Mouse (Mus musculus) heart, embryonic 11.5 days (tissue): ENCODE measurements around the gene Otulin. TPM values are rescaled to one million over a fixed set of nuclear protein-coding genes. Genes with fewer than 3 reads are reported as not detected.

ENCODE experiments used
- ATAC-seq: fragments of 200-750 bp; cut with Nextera tagmentation; replicated peaks from 2 replicates; pipeline ENCODE4 v1.8.0; 2017; ENCODE audit warnings: moderate library complexity; ENCODE audit not compliant: insufficient number of reproducible peaks, low FRiP score, low TSS enrichment
- H3K27ac ChIP-seq: fragments of 300-500 bp; sonication (generic); 2 replicates; pipeline ENCODE4 v1.5.1; 2014; ENCODE audit warnings: mild to moderate bottlenecking, low read depth, low read length
- H3K27me3 ChIP-seq: fragments of 300-500 bp; sonication (generic); 2 replicates; pipeline ENCODE4 v1.6.1; 2014; ENCODE audit warnings: mild to moderate bottlenecking, low read length, mixed read lengths; ENCODE audit not compliant: control insufficient read depth, insufficient read depth
- H3K36me3 ChIP-seq: fragments of 300-500 bp; sonication (generic); 2 replicates; pipeline ENCODE4 v1.6.1; 2014; ENCODE audit warnings: mild to moderate bottlenecking, low read length, moderate library complexity, mixed read lengths; ENCODE audit not compliant: control insufficient read depth, insufficient read depth
- H3K4me1 ChIP-seq: fragments of 300-500 bp; sonication (generic); 2 replicates; pipeline ENCODE4 v1.6.1; 2014; ENCODE audit warnings: low read length; ENCODE audit not compliant: control insufficient read depth, insufficient read depth
- H3K4me2 ChIP-seq: fragments of 300-500 bp; sonication (generic); 2 replicates; pipeline ENCODE4 v1.6.1; 2014; ENCODE audit warnings: mild to moderate bottlenecking, moderate library complexity
- H3K4me3 ChIP-seq: fragments of 300-500 bp; sonication (generic); 2 replicates; pipeline ENCODE4 v1.5.1; 2014; ENCODE audit warnings: low read depth, low read length
- H3K9ac ChIP-seq: fragments of 300-500 bp; sonication (generic); 2 replicates; pipeline ENCODE4 v1.6.1; 2014; ENCODE audit warnings: mild to moderate bottlenecking, low read depth, low read length, moderate library complexity
- H3K9me3 ChIP-seq: fragments of 300-500 bp; sonication (generic); replicated peaks from 2 replicates; pipeline ENCODE4 v1.6.1; 2016; ENCODE audit warnings: low read length; ENCODE audit not compliant: control insufficient read depth
- WGBS: fragments of 180-500 bp; shearing (Covaris S2); extraction: QIAGEN DNeasy Blood & Tissue Kit; methylation state at CpG from one replicate; pipeline ENCODE4 v1.1.7; 2014; ENCODE audit not compliant: insufficient replicate concordance; 5-methylcytosine and 5-hydroxymethylcytosine counted together
- polyA plus RNA-seq: library from polyadenylated mRNA; unstranded; fragments of >200 nt; fragmentation: Nextera tagmentation; extraction: Ambion mirVana; gene quantifications from 2 replicates; pipeline ENCODE4 v1.2.1, GENCODE M21; 2014

The Otulin gene
- polyA plus RNA-seq, 1 experiment from 2014 or later: 26.7 TPM

- no peaks in the 10 kb centered on the region for H3K36me3 ChIP-seq
These were observed 44.4 kb downstream of the Otulin start for GRCm38 (mm10) chr15:27586093-27586480.

GRCm38 (mm10) chr15:27585466-27586092, 44.9 kb downstream of the Otulin start:
- Histone ChIP-seq H3K4me2 (no peak overlapping the region), H3K9ac (no peak overlapping the region), H3K27ac (no peak overlapping the region), H3K9me3 (no peaks in the 10 kb centered on the region), H3K4me1 (peaks cover 5% of the 10 kb centered on the region; the same call in 1 of the 2 replicates), H3K27me3 (no peaks in the 10 kb centered on the region), H3K36me3 (no peaks in the 10 kb centered on the region), H3K4me3 (no peak overlapping the region)
- WGBS: 79% methylated on average over 4 of the region's 4 CpGs
- no peak for ATAC-seq

More at GRCm38 (mm10) chr15:27586093-27586480, 44.4 kb downstream of the Otulin start:
- Histone ChIP-seq H3K4me2 (no peak overlapping the region), H3K9ac (no peak overlapping the region), H3K4me3 (no peak overlapping the region), H3K9me3 (no peaks in the 10 kb centered on the region), H3K27me3 (no peaks in the 10 kb centered on the region), H3K27ac (no peak overlapping the region), H3K4me1 (peaks cover 5% of the 10 kb centered on the region; the same call in 1 of the 2 replicates)
- ATAC-seq: no peak
- 92% methylated on average over 5 of the region's 5 CpGs for WGBS

GRCm38 (mm10) chr15:27583620-27584019, 46.9 kb downstream of the Otulin start:
- no peaks in the 10 kb centered on the region for H3K4me1 ChIP-seq
- no peak overlapping the region for H3K9ac ChIP-seq
- ATAC-seq: no peak
- H3K27ac ChIP-seq: no peak overlapping the region
- no peaks in the 10 kb centered on the region for H3K27me3 ChIP-seq
- 92% methylated on average over 6 of the region's 6 CpGs for WGBS
- no peaks in the 10 kb centered on the region for H3K9me3 ChIP-seq
- H3K4me2 ChIP-seq: no peak overlapping the region
- H3K36me3 ChIP-seq: no peaks in the 10 kb centered on the region
- no peak overlapping the region for H3K4me3 ChIP-seq

GRCm38 (mm10) chr15:27583042-27583441, 47.5 kb downstream of the Otulin start:
- Histone ChIP-seq H3K27me3 (no peaks in the 10 kb centered on the region), H3K27ac (no peak overlapping the region), H3K4me1 (no peaks in the 10 kb centered on the region), H3K9me3 (no peaks in the 10 kb centered on the region), H3K36me3 (no peaks in the 10 kb centered on the region), H3K4me2 (no peak overlapping the region), H3K9ac (no peak overlapping the region), H3K4me3 (no peak overlapping the region)
- WGBS: 67% methylated on average over 4 of the region's 4 CpGs
- no peak for ATAC-seq

GRCm38 (mm10) chr15:27582428-27582827, 48.1 kb downstream of the Otulin start:
- Histone ChIP-seq H3K9me3 (no peaks in the 10 kb centered on the region), H3K9ac (no peak overlapping the region), H3K4me2 (no peak overlapping the region), H3K27ac (no peak overlapping the region), H3K27me3 (no peaks in the 10 kb centered on the region), H3K36me3 (no peaks in the 10 kb centered on the region), H3K4me1 (no peaks in the 10 kb centered on the region), H3K4me3 (no peak overlapping the region)
- ATAC-seq: no peak
- WGBS: 87% methylated on average over 3 of the region's 3 CpGs

GRCm38 (mm10) chr15:27581640-27582039, 48.9 kb downstream of the Otulin start:
- ATAC-seq: no peak
- WGBS: 61% methylated on average over 3 of the region's 3 CpGs
- no peaks in the 10 kb centered on the region for H3K9me3 ChIP-seq
- no peaks in the 10 kb centered on the region for H3K27me3 ChIP-seq
- H3K9ac ChIP-seq: no peak overlapping the region
- H3K4me1 ChIP-seq: no peaks in the 10 kb centered on the region
- no peak overlapping the region for H3K27ac ChIP-seq
- no peaks in the 10 kb centered on the region for H3K36me3 ChIP-seq
- no peak overlapping the region for H3K4me2 ChIP-seq
- no peak overlapping the region for H3K4me3 ChIP-seq

- WGBS: 90% methylated on average over 2 of the region's 2 CpGs
- H3K4me3 ChIP-seq: no peak overlapping the region
- H3K9ac ChIP-seq: no peak overlapping the region
- no peaks in the 10 kb centered on the region for H3K36me3 ChIP-seq
- H3K9me3 ChIP-seq: no peaks in the 10 kb centered on the region
- no peak for ATAC-seq
- no peaks in the 10 kb centered on the region for H3K27me3 ChIP-seq
- H3K27ac ChIP-seq: no peak overlapping the region
- peaks cover 5% of the 10 kb centered on the region; the same call in 1 of the 2 replicates for H3K4me1 ChIP-seq
- no peak overlapping the region for H3K4me2 ChIP-seq
These were observed 49.7 kb downstream of the Otulin start for GRCm38 (mm10) chr15:27580771-27581170.

- Histone ChIP-seq H3K9me3 (no peaks in the 10 kb centered on the region), H3K27ac (no peak overlapping the region), H3K4me2 (no peak overlapping the region), H3K4me3 (no peak overlapping the region), H3K9ac (no peak overlapping the region), H3K4me1 (peaks cover 5% of the 10 kb centered on the region; the same call in 1 of the 2 replicates), H3K36me3 (no peaks in the 10 kb centered on the region), H3K27me3 (no peaks in the 10 kb centered on the region)
- no peak for ATAC-seq
- 84% methylated on average over 2 of the region's 2 CpGs for WGBS
These were observed 50.6 kb downstream of the Otulin start for GRCm38 (mm10) chr15:27579853-27580252.

- WGBS: 90% methylated on average over 6 of the region's 6 CpGs
- H3K4me3 ChIP-seq: no peak overlapping the region
- no peaks in the 10 kb centered on the region for H3K27me3 ChIP-seq
- no peaks in the 10 kb centered on the region for H3K36me3 ChIP-seq
- no peak overlapping the region for H3K4me2 ChIP-seq
- H3K27ac ChIP-seq: no peak overlapping the region
- no peaks in the 10 kb centered on the region for H3K9me3 ChIP-seq
- no peak overlapping the region for H3K9ac ChIP-seq
- no peak for ATAC-seq
- peaks cover 5% of the 10 kb centered on the region; the same call in 1 of the 2 replicates for H3K4me1 ChIP-seq
These were observed 51.6 kb downstream of the Otulin start for GRCm38 (mm10) chr15:27578918-27579317.
